Mouse (Mus musculus): ENCODE measurements around the gene Plb1.

DNA sequence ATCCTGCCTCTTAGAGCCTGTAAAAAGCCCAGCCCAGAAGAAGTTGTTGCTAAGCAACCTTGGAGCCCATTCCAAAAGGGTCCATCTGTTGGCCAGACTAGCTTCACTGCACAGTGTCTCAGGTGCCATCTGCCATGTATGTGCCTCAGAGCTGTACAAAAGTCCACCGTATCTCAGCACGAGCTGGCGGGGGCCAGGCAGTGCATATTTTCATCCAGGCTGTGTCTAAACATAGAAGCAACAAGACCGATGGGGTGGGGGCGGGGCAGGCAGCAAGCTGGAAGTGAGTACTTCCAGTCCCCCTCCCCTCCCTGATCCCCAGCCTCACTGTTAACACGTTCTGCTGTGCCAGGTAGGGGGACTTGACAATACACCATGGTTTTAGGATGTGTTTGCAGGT is 102.7 kb downstream of the Plb1 start:
- TF ChIP-seq CTCF (IDR thresholded peaks at IDR 0.05; ENCODE audit: control insufficient read depth, insufficient read depth, insufficient read length) (no peak), USF1 (IDR thresholded peaks at IDR 0.05; ENCODE audit: low read depth) (no peak), MAX (IDR thresholded peaks at IDR 0.05) (no peak)

Data from C2C12 (cell line).